Mouse (Mus musculus) MN1 (cell line): Measurements from ENCODE around the gene Rnf138rt1.

Experiments used
- DNase-seq: peaks from one replicate; pipeline ENCODE4 v3.0.0-alpha.2; 2016; ENCODE audit warnings: low spot score

Rnf138rt1 gene

DNA sequence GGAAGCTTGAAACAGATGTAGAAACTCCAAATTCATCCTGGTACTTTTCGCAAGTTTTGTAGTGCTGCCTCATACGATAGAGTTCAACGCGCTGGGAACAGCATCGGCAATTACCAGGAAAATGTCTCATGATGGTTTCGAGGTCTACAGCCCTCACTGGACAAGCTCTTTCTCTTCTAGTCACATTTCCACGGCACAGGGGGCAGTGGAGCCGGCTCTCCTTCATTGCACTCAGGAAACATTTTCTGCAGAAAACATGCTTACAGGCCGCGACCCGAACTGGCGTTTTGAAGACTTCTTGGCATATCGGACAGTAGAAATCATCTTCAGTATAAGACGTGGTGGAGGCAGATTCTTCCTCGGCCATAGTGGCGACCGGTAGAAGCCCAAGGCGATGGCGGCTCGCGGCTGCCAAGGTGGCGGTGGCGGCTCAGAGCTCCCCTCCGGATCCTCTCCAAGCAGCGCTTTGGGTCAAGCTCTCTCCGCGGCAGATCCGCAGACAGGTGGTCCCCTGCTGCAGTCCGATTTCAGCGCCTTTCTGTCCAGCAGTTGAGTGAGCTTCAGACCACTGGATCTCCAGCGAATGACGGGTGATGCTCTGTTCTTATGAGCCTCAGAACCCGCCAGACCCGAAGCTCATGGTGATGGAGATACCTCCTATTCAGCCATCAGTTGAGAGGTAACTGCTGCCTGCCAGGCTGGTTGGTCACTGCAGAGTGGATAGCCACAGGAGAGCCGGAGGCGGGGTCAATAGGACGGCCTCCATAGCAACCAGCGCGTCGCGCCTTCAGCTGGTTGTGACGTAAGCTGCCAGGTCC, at the start of gene Rnf138rt1:
Rnf138rt1 (minus strand) TSS at position 713 of the 818 bp plus-strand sequence.
- DNase-seq = no peak

DNA sequence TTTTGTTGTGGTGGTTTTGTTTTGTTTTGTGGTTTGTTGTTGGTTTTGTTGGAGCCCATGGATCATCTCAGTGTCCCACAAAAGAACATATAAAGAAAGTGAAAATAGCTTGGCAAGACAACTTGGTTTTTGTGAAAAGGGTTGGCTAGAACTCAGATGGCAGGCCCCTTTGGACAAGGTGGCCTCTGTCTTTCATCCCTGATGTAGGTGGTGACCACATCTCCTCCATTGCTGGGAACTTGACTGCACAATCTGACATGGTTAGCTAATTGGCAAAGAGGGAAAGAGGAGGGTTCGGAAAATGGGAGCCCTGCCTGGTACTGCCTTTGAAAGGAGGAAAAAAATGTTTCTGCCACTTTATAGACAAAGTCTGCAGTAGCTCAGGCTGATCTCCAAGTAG, 46.1 kb upstream of the Rnf138rt1 start:
- no peak for DNase-seq

DNA sequence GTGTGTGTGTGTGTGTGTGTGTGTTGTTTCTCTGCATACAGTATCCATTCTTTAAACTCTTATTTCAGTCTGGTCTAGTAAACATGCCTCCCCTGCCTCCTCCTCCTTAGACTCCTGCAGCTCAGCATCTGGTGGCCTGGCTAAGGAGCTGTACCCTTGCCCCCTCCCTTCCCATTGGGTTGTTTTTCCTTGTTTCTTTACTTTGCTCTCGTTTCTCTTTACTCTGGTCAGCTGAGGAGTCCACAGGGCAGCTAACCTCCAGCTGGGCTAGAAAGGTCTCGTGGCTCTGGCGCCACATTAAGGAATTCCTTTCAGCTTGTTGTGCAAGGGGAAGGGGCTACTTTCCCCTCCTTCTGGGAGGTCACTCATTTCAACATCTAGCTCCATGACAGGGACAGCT, 5.2 kb upstream of the Rnf138rt1 start:
- no peak for DNase-seq

DNA sequence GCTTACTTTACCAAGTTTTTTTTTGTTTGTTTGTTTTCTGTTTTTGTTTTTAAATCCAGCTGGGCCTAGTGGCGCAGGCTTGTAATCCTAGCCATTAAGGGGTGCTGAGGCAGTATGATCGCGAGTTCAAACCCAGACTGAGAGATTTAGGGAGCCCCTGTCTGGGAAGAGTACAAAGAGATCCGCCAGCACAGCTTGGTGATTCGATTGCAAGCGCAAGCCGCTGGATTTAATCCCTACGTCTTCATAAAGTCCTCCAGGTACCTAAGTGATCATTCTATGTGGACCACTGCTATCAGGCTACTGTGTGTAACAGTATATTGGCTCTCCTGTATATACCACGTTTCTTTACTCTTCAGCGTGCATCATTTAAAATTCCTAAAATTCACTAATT, 303 bp upstream of the Rnf138rt1 start:
- DNase-seq = no peak

DNA sequence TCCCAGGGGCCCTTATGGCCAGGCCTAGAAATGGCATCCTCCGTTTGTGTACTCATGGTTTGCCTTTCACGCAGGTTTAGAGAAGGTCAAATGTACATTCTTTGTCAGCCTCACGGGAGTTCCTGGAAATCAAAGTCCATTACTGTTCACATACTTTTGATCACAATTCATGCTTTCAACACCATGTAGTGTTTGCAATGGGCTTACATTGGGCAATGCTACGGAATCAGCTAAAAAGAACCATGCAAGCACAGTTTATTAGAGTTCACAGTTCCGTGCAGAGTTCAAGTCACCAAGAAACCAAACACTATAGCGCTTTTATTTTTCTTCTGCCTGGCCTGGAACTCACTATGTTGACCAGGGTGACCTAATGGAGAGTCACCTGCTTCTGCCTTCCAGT, 15.1 kb downstream of the Rnf138rt1 start:
- DNase-seq = no peak

DNA sequence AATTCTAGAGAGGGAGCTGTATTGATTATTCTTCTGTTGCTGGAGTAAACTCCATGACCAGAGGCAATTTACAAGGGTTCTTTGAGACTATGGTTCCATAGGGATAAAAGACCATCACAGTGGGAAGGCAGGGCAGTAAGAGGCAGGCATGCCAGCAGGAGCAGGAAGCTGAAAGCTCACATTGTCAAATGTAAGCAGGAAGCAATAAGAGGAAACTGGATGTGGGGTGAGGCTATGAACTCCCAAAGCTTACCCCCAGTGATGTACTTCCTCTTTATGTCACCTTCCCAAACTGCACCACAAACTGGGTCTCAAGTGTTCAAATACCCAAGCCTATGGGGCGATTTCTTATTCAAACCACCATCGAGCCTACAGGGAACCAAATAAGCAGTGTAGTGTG, 17.2 kb downstream of the Rnf138rt1 start:
- DNase-seq = no peak

DNA sequence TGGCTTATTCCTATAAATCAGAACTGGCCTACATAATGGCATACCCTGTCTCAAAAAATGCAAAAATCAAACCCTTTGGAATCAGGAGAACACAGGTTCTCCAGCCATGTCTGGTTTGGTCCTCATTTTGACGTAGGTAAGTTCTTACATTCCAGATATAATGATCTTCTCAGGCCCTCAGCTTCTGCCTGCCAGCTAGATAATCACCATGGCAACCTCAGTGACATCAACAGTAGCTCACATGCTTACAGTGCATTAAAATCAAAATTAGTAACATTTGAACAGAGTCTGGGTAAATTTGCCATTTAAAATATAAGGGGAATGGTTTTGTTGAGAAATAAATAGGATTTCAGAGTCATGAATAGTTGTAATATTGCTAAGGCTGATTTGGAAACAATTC, 22.2 kb downstream of the Rnf138rt1 start:
- DNase-seq = peak; percentile 7

DNA sequence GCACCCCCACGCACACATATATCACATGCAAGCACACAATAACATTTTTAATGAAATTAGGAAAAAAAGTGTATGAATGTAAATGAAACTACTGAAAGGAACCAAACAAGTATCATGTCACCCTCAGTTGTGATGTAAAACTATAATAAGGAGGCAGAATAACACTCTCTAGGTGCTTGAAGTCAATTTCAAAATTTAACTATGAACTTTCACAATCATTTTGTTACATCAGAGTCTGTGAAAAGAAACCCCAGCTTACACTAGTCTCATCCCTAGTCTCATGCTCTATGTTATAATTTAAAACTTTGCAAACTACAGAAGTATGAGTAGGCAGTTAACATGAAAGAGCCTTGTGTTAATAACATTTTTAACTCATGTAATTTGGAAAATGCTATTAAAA, 27.0 kb downstream of the Rnf138rt1 start:
- DNase-seq = no peak

DNA sequence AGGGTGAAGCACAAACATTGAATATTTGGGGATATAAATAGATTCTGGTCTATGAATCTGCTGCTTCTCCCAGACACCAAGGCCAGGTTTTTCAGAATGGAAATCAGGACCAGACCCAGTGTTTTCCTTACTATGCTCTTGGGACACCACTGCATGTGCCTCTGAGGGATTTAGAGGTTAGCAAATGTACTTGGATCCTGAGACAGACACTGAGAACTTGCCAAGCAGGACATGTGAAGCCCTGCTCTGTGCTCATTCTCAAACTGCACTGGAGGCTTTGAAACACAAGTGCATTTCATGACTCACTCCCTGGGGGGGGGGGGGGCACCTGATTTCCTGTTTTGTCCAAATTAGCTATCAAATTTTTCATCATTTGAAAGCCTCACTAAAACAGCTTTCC, 37.5 kb downstream of the Rnf138rt1 start:
- DNase-seq = peak; percentile 34

DNA sequence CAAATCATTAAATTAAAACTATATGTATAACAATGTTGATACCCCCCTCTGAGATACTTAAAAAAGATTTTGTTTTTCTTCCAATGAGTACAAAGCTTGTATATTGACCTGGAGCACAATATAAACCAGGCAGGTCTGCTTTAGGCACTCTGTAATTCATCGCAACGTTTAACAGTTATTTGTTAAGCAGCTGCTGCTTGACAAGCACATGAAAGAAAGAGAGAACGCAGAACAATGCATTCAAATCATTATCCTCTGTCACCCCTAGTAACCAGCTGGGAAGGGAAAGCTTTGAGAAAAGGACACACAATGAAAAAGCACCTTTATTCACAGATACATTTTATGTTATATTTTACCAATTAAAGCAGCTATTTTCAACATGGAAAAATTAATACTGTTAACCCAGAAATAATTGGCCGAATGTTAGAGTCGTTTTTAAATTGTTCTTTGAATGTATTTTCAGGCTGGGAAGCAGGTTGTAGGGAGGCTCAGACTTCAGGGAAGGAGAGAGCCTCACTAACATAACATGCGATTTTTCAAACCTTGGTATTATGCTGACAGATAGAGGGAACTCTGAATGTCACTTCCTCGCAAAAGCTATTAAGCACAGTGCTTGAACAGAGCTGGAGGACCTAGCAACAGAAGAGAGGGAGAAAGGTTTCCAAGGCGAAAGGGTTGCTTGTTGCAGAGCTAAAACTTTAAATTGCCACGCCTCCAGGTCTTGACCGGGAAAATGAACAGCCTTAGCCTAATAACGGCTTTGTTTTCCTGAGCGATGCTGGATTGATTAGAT, 38.1 kb downstream of the Rnf138rt1 start:
- DNase-seq = peak; percentile 12

DNA sequence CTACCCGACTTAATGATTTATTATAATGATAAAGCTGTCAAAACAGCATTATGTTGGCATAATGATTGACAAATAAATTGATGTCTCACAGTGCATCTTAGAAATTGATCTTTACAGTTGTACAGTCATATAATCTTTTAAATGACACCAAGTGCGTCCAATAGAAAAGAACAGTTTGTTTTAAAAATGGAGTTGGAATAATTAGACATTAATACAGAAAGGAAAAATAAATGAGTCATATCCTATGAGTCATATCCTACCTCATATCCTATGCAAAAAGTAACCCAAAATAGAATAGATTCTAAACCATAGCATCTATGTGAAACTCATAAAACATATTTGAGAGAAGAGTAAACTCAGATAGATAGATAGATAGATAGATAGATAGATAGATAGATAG, 40.5 kb downstream of the Rnf138rt1 start:
- DNase-seq = no peak
